Mouse (Mus musculus) embryo, embryonic 11.5 days (tissue): ENCODE data around the gene Bsg.

Experiments used
- DNase-seq: peaks from one replicate; pipeline ENCODE4 v3.0.0-alpha.2; 2012; ENCODE audit warnings: low read depth, low spot score

Bsg gene

GRCm38 (mm10) chr10:79704065-79704969 lies at the start of gene Bsg:
Bsg (plus strand) TSS chr10:79704491.
- peak; percentile 100 for DNase-seq

GRCm38 (mm10) chr10:79654946-79655395 lies 49.3 kb upstream of the Bsg start:
- no peak for DNase-seq

GRCm38 (mm10) chr10:79658829-79659228 lies 45.5 kb upstream of the Bsg start:
- DNase-seq, result no peak

GRCm38 (mm10) chr10:79660298-79660697 lies 44.0 kb upstream of the Bsg start:
- no peak for DNase-seq

GRCm38 (mm10) chr10:79661861-79662260 lies 42.4 kb upstream of the Bsg start:
- DNase-seq, result no peak

GRCm38 (mm10) chr10:79664131-79664665 lies 40.1 kb upstream of the Bsg start, which contains the start of gene Madcam1:
Madcam1 (plus strand) TSS chr10:79664559.
- peak; percentile 60 for DNase-seq

GRCm38 (mm10) chr10:79665051-79665450 lies 39.2 kb upstream of the Bsg start:
- no peak for DNase-seq

- DNase-seq, result no peak
Observed at GRCm38 (mm10) chr10:79666493-79666892, 37.8 kb upstream of the Bsg start.

- no peak for DNase-seq
Observed at GRCm38 (mm10) chr10:79668076-79668475, 36.2 kb upstream of the Bsg start.

- DNase-seq, result peak; percentile 86
Observed at GRCm38 (mm10) chr10:79668771-79669575, 35.3 kb upstream of the Bsg start, which contains the start of gene Tpgs1. Tpgs1 (plus strand) TSS chr10:79669369.

- peak; percentile 69 for DNase-seq
Observed at GRCm38 (mm10) chr10:79669576-79670057, 34.7 kb upstream of the Bsg start.

GRCm38 (mm10) chr10:79670071-79670888 lies 34.0 kb upstream of the Bsg start:
- no peak for DNase-seq

- DNase-seq, result no peak
Observed at GRCm38 (mm10) chr10:79671396-79672087, 32.7 kb upstream of the Bsg start.

GRCm38 (mm10) chr10:79672088-79672455 lies 32.2 kb upstream of the Bsg start:
- DNase-seq, result no peak

- no peak for DNase-seq
Observed at GRCm38 (mm10) chr10:79673054-79673453, 31.2 kb upstream of the Bsg start.

GRCm38 (mm10) chr10:79675346-79676035 lies 28.8 kb upstream of the Bsg start:
- DNase-seq, result no peak

GRCm38 (mm10) chr10:79680606-79681495 lies 23.4 kb upstream of the Bsg start:
- DNase-seq, result no peak

GRCm38 (mm10) chr10:79681591-79682245 lies 22.6 kb upstream of the Bsg start, which contains the start of gene Cdc34:
Cdc34 (plus strand) TSS chr10:79682195.
- DNase-seq, result peak; percentile 97
